Mouse (Mus musculus) cerebellum, adult 2 months (tissue): Measurements from ENCODE around the gene Usp49. TPM values are rescaled to one million over a fixed set of nuclear protein-coding genes. Genes with fewer than 3 reads are reported as not detected.

Experiments
- DNase-seq, 2 experiments: peaks; one replicate each; pipeline ENCODE4 v3.0.0; 2021
- H3K27ac ChIP-seq: fragments of 200-500 bp; 2 replicates; pipeline ENCODE4 v1.5.1; 2012; ENCODE audit warnings: low read length, control low read depth, inconsistent platforms; ENCODE audit not compliant: insufficient read depth
- H3K27me3 ChIP-seq: fragments of 200-500 bp; 2 replicates; pipeline ENCODE4 v1.6.1; 2012; ENCODE audit warnings: inconsistent platforms, mild to moderate bottlenecking, low read length, moderate library complexity; ENCODE audit not compliant: control insufficient read depth, insufficient read depth
- H3K4me1 ChIP-seq: fragments of 200-500 bp; 2 replicates; pipeline ENCODE4 v1.6.1; 2011; ENCODE audit warnings: low read length; ENCODE audit not compliant: control insufficient read depth, insufficient read depth
- H3K4me3 ChIP-seq: fragments of 200-500 bp; replicated peaks from 2 replicates; pipeline ENCODE3; 2011; ENCODE audit warnings: mild to moderate bottlenecking, low read depth, low read length, control low read depth; ENCODE audit not compliant: insufficient read depth
- CTCF ChIP-seq: fragments of 200-500 bp; IDR thresholded peaks from 2 replicates; pipeline ENCODE4 v1.5.1; 2011; ENCODE audit warnings: low read depth, mild to moderate bottlenecking, control low read depth, low read length, moderate library complexity, borderline replicate concordance; ENCODE audit not compliant: insufficient read depth
- POLR2A ChIP-seq: fragments of 200-500 bp; IDR thresholded peaks from 2 replicates; pipeline ENCODE4 v1.6.1; 2011; ENCODE audit warnings: low read length, control low read depth, borderline replicate concordance; ENCODE audit not compliant: insufficient read depth
- WGBS: fragments of 180-500 bp; shearing (Covaris S2); methylation state at CpG from one replicate; pipeline ENCODE4 v1.1.7; 2018; 5-methylcytosine and 5-hydroxymethylcytosine counted together
- polyA plus RNA-seq: library from polyadenylated mRNA; depleted of rRNA; stranded (reverse); fragments of >200 nt; gene quantifications from 2 replicates; pipeline ENCODE4 v1.2.3, GENCODE M21; 2012

The Usp49 gene
- polyA plus RNA-seq, 1 experiment, result 11.2 TPM

GRCm38 (mm10) chr17:47600601-47601388 is 29.7 kb upstream of the Usp49 start:
- DNase-seq, result no peak
- Histone ChIP-seq H3K27ac (no peak overlapping the region), H3K4me1 (peaks cover 7% of the 10 kb centered on the region; the same call in 1 of the 2 replicates), H3K4me3 (no peak overlapping the region), H3K27me3 (no peaks in the 10 kb centered on the region)
- 84% methylated on average over 13 of the region's 13 CpGs for WGBS
- TF ChIP-seq POLR2A, result no peak
- no peak for TF ChIP-seq CTCF

GRCm38 (mm10) chr17:47601389-47601755 is 29.1 kb upstream of the Usp49 start:
- Histone ChIP-seq H3K27me3 (no peaks in the 10 kb centered on the region), H3K4me3 (no peak overlapping the region), H3K4me1 (peaks cover 7% of the 10 kb centered on the region; the same call in 1 of the 2 replicates), H3K27ac (no peak overlapping the region)
- TF ChIP-seq POLR2A, result no peak
- no peak for TF ChIP-seq CTCF
- DNase-seq, result no peak
- 86% methylated on average over 10 of the region's 10 CpGs for WGBS

- no peak for DNase-seq
- no peak for TF ChIP-seq CTCF
- TF ChIP-seq POLR2A, result no peak
- no peaks in the 10 kb centered on the region for H3K27me3 ChIP-seq
- 90% methylated on average over 11 of the region's 11 CpGs for WGBS
- peaks cover 7% of the 10 kb centered on the region; the same call in 1 of the 2 replicates for H3K4me1 ChIP-seq
- H3K4me3 ChIP-seq, result no peak overlapping the region
- H3K27ac ChIP-seq, result no peak overlapping the region
Observed at GRCm38 (mm10) chr17:47602289-47602688, 28.2 kb upstream of the Usp49 start.

GRCm38 (mm10) chr17:47606220-47606619 is 24.3 kb upstream of the Usp49 start:
- WGBS, result 65% methylated on average over 5 of the region's 5 CpGs
- no peak overlapping the region for H3K4me3 ChIP-seq

GRCm38 (mm10) chr17:47609182-47609581 is 21.3 kb upstream of the Usp49 start:
- Histone ChIP-seq H3K27me3 (no peaks in the 10 kb centered on the region), H3K4me3 (no peak overlapping the region), H3K4me1 (0 out of 2 replicates have a peak, but pooled peaks cover 8% of the 10 kb centered on the region), H3K27ac (no peak overlapping the region)
- no peak for TF ChIP-seq CTCF
- TF ChIP-seq POLR2A, result no peak
- DNase-seq, result no peak
- WGBS, result 89% methylated on average over 4 of the region's 4 CpGs

More at GRCm38 (mm10) chr17:47606220-47606619, 24.3 kb upstream of the Usp49 start:
- Histone ChIP-seq H3K27me3 (no peaks in the 10 kb centered on the region), H3K27ac (no peak overlapping the region), H3K4me1 (no peaks in the 10 kb centered on the region)
- no peak for DNase-seq
- TF ChIP-seq POLR2A (no peak), CTCF (0 out of 2 replicates have a peak, but pooled peaks have one; percentile 5)

GRCm38 (mm10) chr17:47610849-47611660 is 19.4 kb upstream of the Usp49 start, which contains the start of the genes Bysl, Med20 and Gm20517:
TSS of gene Bysl (minus strand) at chr17:47611492.
TSS of gene Med20 (plus strand) at chr17:47611582.
TSS of gene Gm20517 (plus strand) at chr17:47611589.
- Histone ChIP-seq H3K4me1 (0 out of 2 replicates have a peak, but pooled peaks cover 8% of the 10 kb centered on the region), H3K4me3 (peak within 1 kb of the TSS; percentile 97), H3K27me3 (no peaks in the 10 kb centered on the region), H3K27ac (peak within 1 kb of the TSS; percentile 90)
- peak; percentile 97 for DNase-seq
- TF ChIP-seq CTCF, result peak; percentile 86
- peak; percentile 82 for TF ChIP-seq POLR2A
- under 1% methylated on average over 59 of the region's 59 CpGs for WGBS

GRCm38 (mm10) chr17:47611661-47611982 is 18.9 kb upstream of the Usp49 start:
- under 1% methylated on average over 13 of the region's 13 CpGs for WGBS
- 0 out of 2 replicates have a peak, but pooled peaks cover 8% of the 10 kb centered on the region for H3K4me1 ChIP-seq
- H3K27ac ChIP-seq, result no peak overlapping the region; the same call in 1 of the 2 replicates
- H3K27me3 ChIP-seq, result no peaks in the 10 kb centered on the region
- no peak for DNase-seq
- TF ChIP-seq POLR2A, result no peak
- TF ChIP-seq CTCF, result no peak
- H3K4me3 ChIP-seq, result peak overlapping the region; percentile 97

GRCm38 (mm10) chr17:47614018-47614417 is 16.5 kb upstream of the Usp49 start:
- no peak for DNase-seq
- TF ChIP-seq CTCF (peak; percentile 40; the same call in 1 of the 2 replicates), POLR2A (no peak)
- H3K4me1 ChIP-seq, result peaks cover 14% of the 10 kb centered on the region
- no peaks in the 10 kb centered on the region for H3K27me3 ChIP-seq
- H3K27ac ChIP-seq, result no peak overlapping the region
- H3K4me3 ChIP-seq, result no peak overlapping the region
- 79% methylated on average over 1 of the region's 1 CpGs for WGBS
